Mouse (Mus musculus) heart, adult 11 months (tissue): Measurements from ENCODE around the gene Pcnx2.

Experiments
- DNase-seq: peaks from one replicate; pipeline ENCODE4 v3.0.0; 2022

Pcnx2 gene

DNA sequence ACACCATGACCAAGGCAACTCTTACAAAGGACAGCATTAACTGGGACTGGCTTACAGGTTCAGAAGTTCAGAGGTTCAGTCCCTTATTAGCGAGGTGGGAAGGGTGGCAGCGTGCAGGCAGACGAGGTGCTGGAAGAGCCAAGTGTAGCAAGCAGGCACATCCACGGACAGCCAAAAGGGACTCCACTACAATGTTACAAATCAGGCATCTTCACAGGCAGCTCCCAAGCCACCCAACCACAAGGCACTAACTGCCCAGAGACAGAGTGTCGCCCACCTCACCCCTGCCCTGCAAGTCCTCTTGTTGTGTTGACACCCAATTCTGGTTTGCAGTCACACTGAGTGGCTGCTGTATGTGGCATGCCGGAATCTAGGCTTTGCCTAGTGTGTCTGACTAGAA, 193.7 kb downstream of the Pcnx2 start:
- DNase-seq, result no peak

DNA sequence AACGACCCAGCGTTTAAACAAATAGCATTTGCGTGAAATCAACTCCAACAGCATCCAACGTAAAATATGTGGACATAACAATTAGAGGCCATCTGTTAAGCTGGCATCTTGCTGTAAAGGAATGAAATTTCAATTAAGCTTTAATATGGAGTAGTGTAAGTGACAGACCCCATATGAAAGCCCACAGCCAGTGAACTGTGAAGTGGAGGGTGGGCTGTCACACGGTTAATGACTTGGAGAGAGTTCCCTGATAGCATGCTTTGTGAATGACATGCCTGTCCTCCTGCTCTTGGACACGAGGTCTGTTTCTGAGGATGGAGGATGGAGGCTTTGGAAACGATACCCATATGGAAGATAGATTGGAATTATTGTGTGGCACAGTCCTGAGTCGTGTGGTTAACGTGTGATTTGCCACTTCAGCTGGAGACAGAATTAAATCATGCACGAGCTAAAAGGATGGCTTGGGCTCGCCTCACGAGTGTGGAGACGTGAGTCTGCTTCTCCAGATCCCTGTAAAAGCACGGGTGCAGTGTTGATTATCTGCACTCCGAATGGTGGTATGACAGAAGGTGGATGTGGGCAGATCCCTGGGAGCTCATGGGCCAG, 195.1 kb downstream of the Pcnx2 start:
- no peak for DNase-seq
